Mouse (Mus musculus): Measurements from ENCODE around the gene Slc39a11.

- TF ChIP-seq POLR2A (IDR thresholded peaks at IDR 0.05; ENCODE audit: borderline replicate concordance, control insufficient read depth, low read depth, low read length): no peak
- TF ChIP-seq CTCF (IDR thresholded peaks at IDR 0.05; ENCODE audit: control insufficient read depth, insufficient read depth, low read length): peak; percentile 29; the same call in 1 of the 2 replicates
Observed at GRCm38 (mm10) chr11:113397394-113397793, 252.5 kb downstream of the Slc39a11 start.
